29 mouse cellular contexts compared by ENCODE assay signal in the genomic region with DNA sequence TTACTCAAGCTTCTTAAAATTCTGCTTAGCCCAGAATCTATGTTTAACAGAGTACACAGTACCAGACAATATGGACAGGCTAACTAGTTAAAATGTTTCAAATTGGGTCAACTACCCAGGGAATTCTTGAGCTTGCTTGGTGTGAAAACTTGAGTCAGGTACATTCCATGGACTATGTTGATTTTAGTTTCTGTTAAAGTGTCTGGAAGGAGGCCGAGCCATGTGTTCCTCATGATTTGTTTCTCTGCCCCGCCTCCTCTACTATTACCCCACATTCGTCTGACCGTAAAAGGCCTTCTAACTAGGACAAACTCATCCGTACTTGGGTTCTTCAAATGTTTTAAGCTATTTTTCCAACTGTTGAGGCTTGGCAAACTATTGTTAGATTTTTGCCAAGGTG. TPM values are rescaled to one million over a fixed set of nuclear protein-coding genes. Genes with fewer than 3 reads are reported as not detected.
DNase-seq lines count a peak whose midpoint lies in the region; ATAC-seq and TF ChIP-seq lines count a peak whose summit lies in the region.
"Had no signal": no experiment of that assay in that cellular context is flagged by ENCODE, and none has a peak within 500 bp of the region (broad histone marks: within the 10 kb centered on the region; RNA-seq: fewer than 3 reads in every experiment).

No protein-coding gene starts in this region.

- TF ChIP-seq CTCF in lung, postnatal 0 days (IDR thresholded peaks at IDR 0.05), result no peak
- TF ChIP-seq CTCF in lung, adult 2 months (IDR thresholded peaks at IDR 0.05; ENCODE audit: insufficient read depth, low read length), result no peak

- no peak for TF ChIP-seq EP300 in lung, postnatal 0 days (IDR thresholded peaks at IDR 0.05)

- no peaks in the 10 kb centered on the region for H3K36me3 ChIP-seq in embryonic facial prominence, embryonic 14.5 days (ENCODE audit: control insufficient read depth, insufficient read depth, low read length)
- H3K36me3 ChIP-seq in embryonic facial prominence, embryonic 10.5 days (replicated peaks), result no peaks in the 10 kb centered on the region
- H3K36me3 ChIP-seq in lung, postnatal 0 days (ENCODE audit: insufficient read depth, low read length), result no peaks in the 10 kb centered on the region
- H3K36me3 ChIP-seq: embryonic facial prominence, embryonic 12.5 days; hindbrain, embryonic 12.5 days; intestine, embryonic 15.5 days; liver, embryonic 15.5 days; lung, embryonic 15.5 days; neural tube, embryonic 12.5 days had no signal

- H3K27ac ChIP-seq in embryonic facial prominence, embryonic 14.5 days (replicated peaks; ENCODE audit: low read depth, low read length), result no peak overlapping the region
- no peak overlapping the region for H3K27ac ChIP-seq in embryonic facial prominence, embryonic 10.5 days (replicated peaks)
- H3K27ac ChIP-seq in lung, postnatal 0 days (ENCODE audit: low read length), result no peak overlapping the region
- H3K27ac ChIP-seq: embryonic facial prominence, embryonic 12.5 days; forebrain, embryonic 13.5 days; hindbrain, embryonic 12.5 days; hindbrain, postnatal 0 days; intestine, embryonic 15.5 days; liver, embryonic 15.5 days; lung, embryonic 15.5 days; neural tube, embryonic 12.5 days had no signal

- no peak for TF ChIP-seq POLR2A in lung, adult 2 months (IDR thresholded peaks at IDR 0.05; ENCODE audit: borderline replicate concordance, extremely low read depth, low read depth, low read length)

- no peaks in the 10 kb centered on the region for H3K27me3 ChIP-seq in embryonic facial prominence, embryonic 14.5 days (replicated peaks; ENCODE audit: control insufficient read depth, insufficient read depth, low read length)
- no peaks in the 10 kb centered on the region for H3K27me3 ChIP-seq in embryonic facial prominence, embryonic 10.5 days (replicated peaks; ENCODE audit: low read depth, poor library complexity, severe bottlenecking)
- no peaks in the 10 kb centered on the region for H3K27me3 ChIP-seq in lung, postnatal 0 days (replicated peaks; ENCODE audit: insufficient read depth, low read length)
- H3K27me3 ChIP-seq: CH12.LX; embryonic facial prominence, embryonic 12.5 days; forebrain, embryonic 13.5 days; hindbrain, embryonic 12.5 days; intestine, embryonic 15.5 days; liver, embryonic 15.5 days; lung, embryonic 15.5 days; neural tube, embryonic 12.5 days had no signal

- peak; percentile 56 for DNase-seq in embryonic facial prominence, embryonic 14.5 days (ENCODE audit: low spot score)
- no peak for DNase-seq in embryonic facial prominence, embryonic 10.5 days (ENCODE audit: low spot score)
- DNase-seq in kidney, adult 11 months, result peak; percentile 10
- no peak for DNase-seq in kidney, postnatal 10 days
- DNase-seq in lung, postnatal 0 days (ENCODE audit: low spot score), result peak; percentile 27
- DNase-seq in lung, adult 2 months, result no peak
- peak; percentile 41 for DNase-seq in fibroblast of lung, adult 2 months (ENCODE audit: low read depth)
- DNase-seq: adrenal gland, postnatal 10 days; cerebellum, adult 11 months; cerebellum, adult 9-10 months; cerebellum, postnatal 36 days; heart, postnatal 36 days; layer of hippocampus, adult 9-11 months; right cerebral cortex, postnatal 4 days; thymus, postnatal 4 days had no signal

- no peak overlapping the region for H3K4me2 ChIP-seq in embryonic facial prominence, embryonic 14.5 days (ENCODE audit: low read depth, low read length)
- H3K4me2 ChIP-seq in lung, postnatal 0 days (replicated peaks; ENCODE audit: low read depth, low read length), result no peak overlapping the region
- H3K4me2 ChIP-seq: embryonic facial prominence, embryonic 12.5 days; forebrain, embryonic 13.5 days; heart, embryonic 11.5 days; hindbrain, embryonic 12.5 days; intestine, embryonic 15.5 days; liver, embryonic 15.5 days; lung, embryonic 15.5 days; midbrain, embryonic 11.5 days; neural tube, embryonic 12.5 days had no signal

- H3K9me3 ChIP-seq in embryonic facial prominence, embryonic 14.5 days (ENCODE audit: control insufficient read depth, low read length), result no peaks in the 10 kb centered on the region
- H3K9me3 ChIP-seq in embryonic facial prominence, embryonic 10.5 days, result no peaks in the 10 kb centered on the region
- H3K9me3 ChIP-seq in lung, postnatal 0 days (ENCODE audit: low read length), result no peaks in the 10 kb centered on the region
- H3K9me3 ChIP-seq: embryonic facial prominence, embryonic 12.5 days; forebrain, embryonic 13.5 days; hindbrain, embryonic 12.5 days; intestine, embryonic 15.5 days; liver, embryonic 15.5 days; lung, embryonic 15.5 days; neural tube, embryonic 12.5 days had no signal

- no peak overlapping the region for H3K9ac ChIP-seq in embryonic facial prominence, embryonic 14.5 days (ENCODE audit: low read depth, low read length)
- no peak overlapping the region for H3K9ac ChIP-seq in lung, postnatal 0 days (replicated peaks; ENCODE audit: low read depth)
- H3K9ac ChIP-seq: embryonic facial prominence, embryonic 12.5 days; forebrain, embryonic 13.5 days; hindbrain, embryonic 12.5 days; intestine, embryonic 15.5 days; liver, embryonic 15.5 days; lung, embryonic 15.5 days; neural tube, embryonic 12.5 days had no signal

- ATAC-seq in embryonic facial prominence, embryonic 14.5 days (ENCODE audit: low read depth), result no peak
- no peak for ATAC-seq in lung, postnatal 0 days
- no peak for ATAC-seq in megakaryocyte progenitor cell, adult 5-6 weeks (replicated peaks; ENCODE audit: poor library complexity)
- ATAC-seq: forebrain, embryonic 13.5 days; hindbrain, postnatal 0 days; intestine, embryonic 15.5 days had no signal

- WGBS in embryonic facial prominence, embryonic 14.5 days, result 68% methylated on average over 5 of the region's 5 CpGs
- 92% methylated on average over 5 of the region's 5 CpGs for whole genome bisulfite sequencing in embryonic facial prominence, embryonic 10.5 days
- 68% methylated on average over 5 of the region's 5 CpGs for WGBS in lung, postnatal 0 days
- 77% methylated on average over 5 of the region's 5 CpGs for WGBS in lung, adult 2 months

- H3K4me3 ChIP-seq in embryonic facial prominence, embryonic 14.5 days (ENCODE audit: low read depth, low read length), result no peak overlapping the region
- no peak overlapping the region for H3K4me3 ChIP-seq in embryonic facial prominence, embryonic 10.5 days
- no peak overlapping the region for H3K4me3 ChIP-seq in lung, postnatal 0 days (ENCODE audit: low read depth, low read length)
- no peak overlapping the region for H3K4me3 ChIP-seq in lung, adult 2 months (replicated peaks; ENCODE audit: extremely low read depth, low read depth, low read length)
- H3K4me3 ChIP-seq: embryonic facial prominence, embryonic 12.5 days; erythroblast, embryonic 14.5 days; forebrain, embryonic 13.5 days; hindbrain, embryonic 12.5 days; intestine, embryonic 15.5 days; liver, embryonic 15.5 days; lung, embryonic 15.5 days; myocyte; neural tube, embryonic 12.5 days had no signal

- no peaks in the 10 kb centered on the region for H3K4me1 ChIP-seq in embryonic facial prominence, embryonic 14.5 days (ENCODE audit: control insufficient read depth, insufficient read depth, low read length)
- no peaks in the 10 kb centered on the region for H3K4me1 ChIP-seq in embryonic facial prominence, embryonic 10.5 days
- H3K4me1 ChIP-seq in lung, postnatal 0 days (ENCODE audit: insufficient read depth, low read depth, low read length), result no peaks in the 10 kb centered on the region
- no peaks in the 10 kb centered on the region for H3K4me1 ChIP-seq in lung, adult 2 months (ENCODE audit: control insufficient read depth, insufficient read depth, low read length)
- H3K4me1 ChIP-seq: embryonic facial prominence, embryonic 12.5 days; forebrain, embryonic 13.5 days; hindbrain, embryonic 12.5 days; intestine, embryonic 15.5 days; liver, embryonic 15.5 days; lung, embryonic 15.5 days; neural tube, embryonic 12.5 days had no signal

RNA-seq across cellular contexts. Expression of a gene that starts 24.4 kb away (rescaled TPM):
- polyA plus RNA-seq in embryonic facial prominence, embryonic 14.5 days (2014; fragmentation: Nextera tagmentation; extraction: Ambion mirVana), result 8.7 and 9.0 TPM in 2 replicates
- 0.73 and 1.1 TPM in 2 replicates for polyA plus RNA-seq in embryonic facial prominence, embryonic 10.5 days (2016; fragmentation: Nextera tagmentation; extraction: Ambion mirVana)
- 1.8 and 2.1 TPM in 2 replicates for polyA plus RNA-seq in lung, postnatal 0 days (2015; fragmentation: Nextera tagmentation; extraction: Ambion mirVana)
- polyA plus RNA-seq in lung, adult 2 months (2012; rRNA removed), result 2.2 and 3.1 TPM in 2 replicates
- 0.05 TPM in 1 of 2 replicates, not detected in the other for total RNA-seq in megakaryocyte progenitor cell, adult 5-6 weeks (2015)
- total RNA-seq in megakaryocyte progenitor cell, adult 5-6 weeks (2017), result not detected in 2 replicates
- total RNA-seq: CH12.LX had no signal
- polyA plus RNA-seq: erythroblast, embryonic 14.5 days had no signal

Comparison
In these comparisons a context has a peak if more than half of its experiments do, and no peak if none do; other contexts are left out.
1. DNase-seq: peak in embryonic facial prominence, embryonic 14.5 days (single experiment), kidney, adult 11 months (single experiment), lung, postnatal 0 days (single experiment) and fibroblast of lung, adult 2 months (single experiment); none in embryonic facial prominence, embryonic 10.5 days (single experiment), kidney, postnatal 10 days (single experiment) and lung, adult 2 months (single experiment).